Mouse (Mus musculus) c-Kit-positive CD71-positive TER-119-negative erythroid progenitor cells, embryonic 14.5 days (primary cell): ENCODE results near the gene Fam198b.
A peak's percentile ranks its signal among the peaks of the same experiment; 100 is the strongest.

Experiments used
- DNase-seq: peaks from one replicate; pipeline ENCODE4 v3.0.0-alpha.2; 2013; ENCODE audit warnings: low read depth

The Fam198b gene

GRCm38 (mm10) chr3:79885686-79886356 lies 1.5 kb downstream of the Fam198b start:
- no peak for DNase-seq

GRCm38 (mm10) chr3:79886357-79887091 lies 2.2 kb downstream of the Fam198b start:
- DNase-seq, result no peak

- no peak for DNase-seq
Observed at GRCm38 (mm10) chr3:79887161-79887855, 3.0 kb downstream of the Fam198b start.

GRCm38 (mm10) chr3:79887966-79888365 lies 3.6 kb downstream of the Fam198b start:
- DNase-seq, result no peak

- no peak for DNase-seq
Observed at GRCm38 (mm10) chr3:79897534-79898370, 13.4 kb downstream of the Fam198b start.

GRCm38 (mm10) chr3:79898514-79898913 lies 14.2 kb downstream of the Fam198b start:
- no peak for DNase-seq

- DNase-seq, result no peak
Observed at GRCm38 (mm10) chr3:79899906-79900305, 15.6 kb downstream of the Fam198b start.

- no peak for DNase-seq
Observed at GRCm38 (mm10) chr3:79900502-79900901, 16.2 kb downstream of the Fam198b start.

- DNase-seq, result no peak
Observed at GRCm38 (mm10) chr3:79901321-79901720, 17.0 kb downstream of the Fam198b start.

- DNase-seq, result no peak
Observed at GRCm38 (mm10) chr3:79901734-79902133, 17.4 kb downstream of the Fam198b start.

GRCm38 (mm10) chr3:79903803-79904202 lies 19.5 kb downstream of the Fam198b start:
- no peak for DNase-seq

- no peak for DNase-seq
Observed at GRCm38 (mm10) chr3:79904238-79904757, 20.0 kb downstream of the Fam198b start.

- DNase-seq, result no peak
Observed at GRCm38 (mm10) chr3:79905397-79905796, 21.1 kb downstream of the Fam198b start.

GRCm38 (mm10) chr3:79906250-79907045 lies 22.1 kb downstream of the Fam198b start:
- DNase-seq, result no peak

GRCm38 (mm10) chr3:79907223-79907622 lies 22.9 kb downstream of the Fam198b start:
- peak; percentile 22 for DNase-seq

GRCm38 (mm10) chr3:79910375-79911141 lies 26.2 kb downstream of the Fam198b start:
- no peak for DNase-seq

GRCm38 (mm10) chr3:79911166-79911565 lies 26.8 kb downstream of the Fam198b start:
- DNase-seq, result no peak

- DNase-seq, result no peak
Observed at GRCm38 (mm10) chr3:79914012-79914411, 29.7 kb downstream of the Fam198b start.

- DNase-seq, result no peak
Observed at GRCm38 (mm10) chr3:79916185-79916584, 31.9 kb downstream of the Fam198b start.

GRCm38 (mm10) chr3:79918761-79919160 lies 34.4 kb downstream of the Fam198b start:
- no peak for DNase-seq
